Mouse (Mus musculus) heart, adult 9 months (tissue): ENCODE measurements around the gene Olfr613.
"Not testable (repeated sequence)": the region's sequence is repeated elsewhere in the genome, so short reads cannot be mapped to it uniquely, and the experiment has no call there.

Experiments used
- DNase-seq, 2 experiments: peaks; one replicate each; pipeline ENCODE4 v3.0.0; 2022; ENCODE audit warnings: low spot score in 2 of 2

Gene Olfr613

DNA sequence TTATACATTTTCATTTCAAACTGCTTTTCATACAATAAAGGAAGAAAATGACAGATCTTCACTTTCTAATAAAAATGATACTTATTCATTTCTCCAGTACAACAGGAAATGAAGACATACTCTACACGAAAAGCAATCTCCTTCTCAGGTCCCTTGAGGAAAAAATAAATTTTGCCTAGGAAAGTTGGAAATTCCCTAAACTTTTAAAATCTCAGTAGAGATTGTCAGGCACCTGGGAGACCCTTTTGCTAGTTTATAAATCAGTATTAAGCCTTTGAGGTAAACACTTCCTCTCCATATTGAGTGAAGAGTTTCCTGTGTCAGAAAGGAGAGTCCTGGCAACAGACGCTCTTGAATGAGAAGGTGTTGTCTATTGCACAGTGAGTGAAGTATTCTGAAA lies at the start of gene Olfr613:
TSS of gene Olfr613 (plus strand) at position 301 of the 400 bp plus-strand sequence.
- DNase-seq: no peak

DNA sequence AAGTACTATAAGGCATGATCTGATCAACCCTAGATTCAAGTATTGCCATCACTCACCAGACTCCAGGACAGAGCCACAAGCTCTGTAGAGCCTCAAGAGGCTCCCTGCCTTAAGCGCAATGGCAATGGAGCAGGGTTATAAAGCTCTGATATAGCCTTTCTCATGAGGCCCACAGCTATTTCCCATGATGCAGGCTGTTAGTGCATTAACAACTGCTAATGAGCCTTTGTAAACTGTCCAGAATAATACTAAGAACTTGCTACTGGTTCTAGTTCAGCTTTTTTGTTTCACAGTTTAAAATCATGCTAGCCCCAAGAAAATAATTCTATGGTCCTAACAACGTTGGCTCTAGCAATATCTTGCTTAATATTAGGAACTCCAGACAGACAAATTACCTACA lies 35.9 kb upstream of the Olfr613 start, which contains the start of gene Olfr610:
TSS of gene Olfr610 (minus strand) at position 101 of the 400 bp plus-strand sequence.
- DNase-seq: no peak

DNA sequence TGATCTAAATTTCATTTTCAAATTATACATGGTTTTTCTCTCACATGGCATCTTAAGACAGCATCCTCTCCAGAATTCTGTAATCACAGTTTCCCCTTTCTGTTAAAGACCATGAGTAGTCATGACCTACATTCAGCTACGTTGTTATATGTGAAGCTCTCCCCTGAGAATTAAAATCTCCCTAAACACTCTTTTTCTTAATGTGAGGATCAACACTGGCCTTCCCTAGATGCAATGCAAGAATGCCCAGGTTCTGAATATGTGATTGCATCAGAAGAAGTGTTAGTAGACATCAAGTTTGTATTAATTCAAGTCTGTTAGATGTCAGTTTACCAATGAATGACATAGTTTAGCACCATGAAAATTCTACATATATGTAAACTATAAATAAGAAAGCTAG lies 27.1 kb upstream of the Olfr613 start, which contains the start of gene Olfr611:
TSS of gene Olfr611 (minus strand) at position 101 of the 400 bp plus-strand sequence.
- DNase-seq: not testable (repeated sequence)

DNA sequence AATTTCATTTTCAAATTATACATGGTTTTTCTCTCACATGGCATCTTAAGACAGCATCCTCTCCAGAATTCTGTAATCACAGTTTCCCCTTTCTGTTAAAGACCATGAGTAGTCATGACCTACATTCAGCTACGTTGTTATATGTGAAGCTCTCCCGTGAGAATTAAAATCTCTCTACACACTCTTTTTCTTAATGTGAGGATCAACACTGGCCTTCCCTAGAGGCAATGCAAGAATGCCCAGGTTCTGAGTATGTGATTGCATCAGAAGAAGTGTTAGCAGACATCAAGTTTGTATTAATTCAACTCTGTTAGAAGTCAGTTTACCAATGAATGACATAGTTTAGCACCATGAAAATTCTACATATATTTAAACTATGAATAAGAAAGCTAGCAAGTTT lies 5.3 kb upstream of the Olfr613 start, which contains the start of gene Olfr612:
TSS of gene Olfr612 (minus strand) at position 101 of the 400 bp plus-strand sequence.
- not testable (repeated sequence) for DNase-seq

DNA sequence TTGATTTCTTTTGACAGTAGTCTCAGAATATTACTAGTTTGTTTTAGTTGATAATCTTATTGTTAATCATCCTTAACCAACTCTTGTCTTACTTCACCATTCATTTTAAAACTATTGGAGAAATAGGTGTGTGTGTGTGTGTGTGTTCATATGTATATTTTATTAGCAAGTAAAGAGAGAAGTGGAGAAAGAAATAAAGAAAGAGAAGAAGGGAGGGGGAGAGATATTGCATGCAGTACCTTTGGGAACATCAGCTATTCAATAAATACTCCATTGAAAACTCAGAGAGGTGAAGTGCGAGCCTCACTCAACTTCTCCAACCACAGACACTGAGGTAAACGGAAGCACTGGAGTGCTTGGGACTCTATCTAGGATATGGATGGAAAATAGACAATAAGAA lies 7.9 kb downstream of the Olfr613 start, which contains the start of gene Olfr615:
TSS of gene Olfr615 (plus strand) at position 301 of the 400 bp plus-strand sequence.
- no peak for DNase-seq

DNA sequence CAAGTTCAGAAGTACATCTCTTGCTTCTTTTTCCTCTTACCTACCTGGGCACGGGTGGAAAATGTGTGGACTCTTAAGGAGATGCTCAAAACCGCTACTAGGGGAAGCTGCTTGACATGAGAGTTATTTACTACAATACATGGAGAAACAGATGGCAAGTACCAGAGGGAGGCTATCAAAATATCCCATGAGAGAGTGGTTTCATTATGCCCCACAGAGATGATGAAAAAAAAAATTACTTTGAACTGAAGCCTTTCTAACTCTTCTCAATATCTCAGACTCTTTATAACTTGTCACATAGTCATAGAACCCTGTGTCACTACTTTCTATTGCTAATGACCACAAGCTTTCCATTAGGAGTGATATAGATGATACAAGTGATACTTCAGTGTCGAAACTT lies 21.2 kb downstream of the Olfr613 start, which contains the start of gene Olfr616:
TSS of gene Olfr616 (minus strand) at position 101 of the 400 bp plus-strand sequence.
- no peak for DNase-seq

DNA sequence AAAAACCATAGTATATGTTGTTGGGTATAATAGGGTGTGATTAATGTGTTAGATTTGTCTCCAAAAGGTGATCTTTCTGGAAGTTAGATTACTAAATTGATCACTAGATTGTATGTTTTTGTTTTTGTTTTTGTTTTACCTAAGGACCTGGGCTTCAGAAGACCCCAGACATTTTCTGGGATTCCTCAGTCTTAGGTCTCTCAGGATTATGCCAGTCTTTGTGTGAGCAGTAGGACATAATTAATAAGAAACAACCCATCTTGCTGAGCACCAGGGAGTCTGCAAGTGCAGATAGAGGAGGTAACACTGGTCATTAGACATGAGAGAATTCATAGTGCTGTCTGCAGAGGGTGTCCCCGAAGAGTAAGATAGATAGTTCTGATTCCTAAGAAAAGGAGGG lies 24.9 kb downstream of the Olfr613 start, which contains the start of gene Olfr617:
TSS of gene Olfr617 (plus strand) at position 301 of the 400 bp plus-strand sequence.
- DNase-seq: no peak

DNA sequence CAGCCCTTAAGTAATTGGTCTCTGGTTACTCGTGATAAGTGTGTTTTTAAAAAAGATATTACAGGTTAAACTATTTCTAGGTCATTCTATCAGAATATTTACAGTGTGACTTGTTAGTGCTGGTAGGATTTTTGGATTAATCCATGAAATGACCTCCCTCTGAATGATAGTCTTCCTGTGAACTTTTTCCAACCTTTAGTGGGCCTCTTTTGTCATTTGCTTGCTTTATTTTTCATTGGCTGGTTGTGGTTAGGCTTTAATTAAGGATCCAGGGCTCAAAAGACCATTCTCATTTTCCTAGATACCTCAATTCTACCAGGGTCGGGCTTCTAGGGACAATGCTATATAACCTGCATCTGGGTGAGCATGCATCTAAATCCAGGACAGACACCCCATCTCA lies 41.9 kb downstream of the Olfr613 start, which contains the start of gene Olfr618:
TSS of gene Olfr618 (plus strand) at position 301 of the 400 bp plus-strand sequence.
- DNase-seq: no peak

DNA sequence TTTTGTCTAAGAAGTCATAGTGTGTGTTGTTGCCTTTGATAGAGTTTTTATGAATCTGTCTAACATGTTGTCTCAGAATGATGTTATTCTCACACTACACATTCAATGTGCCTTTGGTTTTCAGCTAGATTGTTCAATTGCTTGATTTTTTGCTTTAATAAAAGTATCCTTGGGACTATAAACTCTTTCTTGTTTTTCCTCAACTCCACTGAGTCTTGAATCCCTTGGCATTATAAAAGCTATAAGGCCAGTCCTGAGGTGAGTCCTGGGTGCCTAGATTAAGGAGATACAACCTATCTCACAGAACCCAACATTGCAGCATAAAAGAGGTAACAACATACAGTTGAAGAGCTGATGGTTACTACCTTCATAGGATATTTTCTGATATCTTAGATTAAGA lies 52.4 kb downstream of the Olfr613 start, which contains the start of gene Olfr619:
TSS of gene Olfr619 (plus strand) at position 301 of the 400 bp plus-strand sequence.
- DNase-seq: no peak
